Mouse (Mus musculus): ENCODE data around the gene Mip. TPM values are rescaled to one million over a fixed set of nuclear protein-coding genes. Genes with fewer than 3 reads are reported as not detected.
"Not testable (repeated sequence)": the region's sequence is repeated elsewhere in the genome, so short reads cannot be mapped to it uniquely, and the experiment has no call there.

Mip gene
- polyA plus RNA-seq, 1 experiment, result not detected

- Histone ChIP-seq H3ac (ENCODE audit: control insufficient read depth, insufficient read length, low read depth) (no peak overlapping the region), H3K27me3 (ENCODE audit: control insufficient read depth, insufficient read depth, insufficient read length) (no peaks in the 10 kb centered on the region), H3K79me3 (ENCODE audit: low read depth) (no peaks in the 10 kb centered on the region), H3K4me3 (ENCODE audit: insufficient read depth, poor library complexity, severe bottlenecking) (no peak overlapping the region), H3K36me3 (ENCODE audit: control insufficient read depth, insufficient read depth) (no peaks in the 10 kb centered on the region), H3K79me2 (ENCODE audit: control insufficient read depth, insufficient read depth) (no peaks in the 10 kb centered on the region)
- no peak for TF ChIP-seq MYOG (IDR thresholded peaks at IDR 0.05; ENCODE audit: control insufficient read depth, extremely low read depth, insufficient read length)
- no peak for TF ChIP-seq USF1 (IDR thresholded peaks at IDR 0.05; ENCODE audit: low read depth)
- TF ChIP-seq CTCF (IDR thresholded peaks at IDR 0.05; ENCODE audit: control insufficient read depth, insufficient read depth, insufficient read length), result no peak
- TF ChIP-seq MYOD1 (IDR thresholded peaks at IDR 0.05; ENCODE audit: control insufficient read depth, insufficient read length, low read depth), result no peak
- no peak for TF ChIP-seq CEBPB (IDR thresholded peaks at IDR 0.05; ENCODE audit: low read depth)
- TF ChIP-seq FOSL1 (IDR thresholded peaks at IDR 0.05; ENCODE audit: insufficient read depth, low read length, poor library complexity, severe bottlenecking), result no peak
- no peak for TF ChIP-seq MAX (IDR thresholded peaks at IDR 0.05)
These were observed 33.3 kb downstream of the Mip start for GRCm38 (mm10) chr10:128258953-128259352.

GRCm38 (mm10) chr10:128259946-128260345 is 34.3 kb downstream of the Mip start:
- no peaks in the 10 kb centered on the region for H3K27me3 ChIP-seq (ENCODE audit: control insufficient read depth, insufficient read depth, insufficient read length)
- no peaks in the 10 kb centered on the region for H3K79me3 ChIP-seq (ENCODE audit: low read depth)
- H3K4me3 ChIP-seq (ENCODE audit: insufficient read depth, poor library complexity, severe bottlenecking), result no peak overlapping the region
- TF ChIP-seq MYOG (IDR thresholded peaks at IDR 0.05; ENCODE audit: control insufficient read depth, extremely low read depth, insufficient read length), result no peak
- no peak overlapping the region for H3ac ChIP-seq (ENCODE audit: control insufficient read depth, insufficient read length, low read depth)
- H3K36me3 ChIP-seq (ENCODE audit: control insufficient read depth, insufficient read depth), result no peaks in the 10 kb centered on the region
- no peaks in the 10 kb centered on the region for H3K79me2 ChIP-seq (ENCODE audit: control insufficient read depth, insufficient read depth)

- H3K79me2 ChIP-seq (ENCODE audit: control insufficient read depth, insufficient read depth); H3ac ChIP-seq (ENCODE audit: control insufficient read depth, insufficient read length, low read depth); H3K36me3 ChIP-seq (ENCODE audit: control insufficient read depth, insufficient read depth); H3K27me3 ChIP-seq (ENCODE audit: control insufficient read depth, insufficient read depth, insufficient read length); H3K79me3 ChIP-seq (ENCODE audit: low read depth); H3K4me3 ChIP-seq (ENCODE audit: insufficient read depth, poor library complexity, severe bottlenecking): not testable (repeated sequence)
These were observed 34.7 kb downstream of the Mip start for GRCm38 (mm10) chr10:128260376-128260775.

- TF ChIP-seq USF1 (IDR thresholded peaks at IDR 0.05; ENCODE audit: low read depth) (no peak), MYOD1 (IDR thresholded peaks at IDR 0.05; ENCODE audit: control insufficient read depth, insufficient read length, low read depth) (no peak), CEBPB (IDR thresholded peaks at IDR 0.05; ENCODE audit: low read depth) (no peak), MAX (IDR thresholded peaks at IDR 0.05) (no peak), CTCF (IDR thresholded peaks at IDR 0.05; ENCODE audit: control insufficient read depth, insufficient read depth, insufficient read length) (no peak), FOSL1 (IDR thresholded peaks at IDR 0.05; ENCODE audit: insufficient read depth, low read length, poor library complexity, severe bottlenecking) (no peak), MYOG (IDR thresholded peaks at IDR 0.05; ENCODE audit: control insufficient read depth, extremely low read depth, insufficient read length) (no peak)
- H3K4me3 ChIP-seq (ENCODE audit: insufficient read depth, poor library complexity, severe bottlenecking), result no peak overlapping the region
These were observed 36.7 kb downstream of the Mip start for GRCm38 (mm10) chr10:128262300-128262699.

GRCm38 (mm10) chr10:128263393-128264310 is 38.0 kb downstream of the Mip start:
- TF ChIP-seq CTCF (IDR thresholded peaks at IDR 0.05; ENCODE audit: control insufficient read depth, insufficient read depth, insufficient read length) (no peak), CEBPB (IDR thresholded peaks at IDR 0.05; ENCODE audit: low read depth) (no peak), MAX (IDR thresholded peaks at IDR 0.05) (no peak), FOSL1 (IDR thresholded peaks at IDR 0.05; ENCODE audit: insufficient read depth, low read length, poor library complexity, severe bottlenecking) (no peak), MYOD1 (IDR thresholded peaks at IDR 0.05; ENCODE audit: control insufficient read depth, insufficient read length, low read depth) (no peak), MYOG (IDR thresholded peaks at IDR 0.05; ENCODE audit: control insufficient read depth, extremely low read depth, insufficient read length) (no peak), USF1 (IDR thresholded peaks at IDR 0.05; ENCODE audit: low read depth) (no peak)
- no peaks in the 10 kb centered on the region for H3K36me3 ChIP-seq (ENCODE audit: control insufficient read depth, insufficient read depth)
- H3K4me3 ChIP-seq (ENCODE audit: insufficient read depth, poor library complexity, severe bottlenecking), result no peak overlapping the region
- H3K79me3 ChIP-seq (ENCODE audit: low read depth), result no peaks in the 10 kb centered on the region
- H3K79me2 ChIP-seq (ENCODE audit: control insufficient read depth, insufficient read depth), result no peaks in the 10 kb centered on the region
- no peaks in the 10 kb centered on the region for H3K27me3 ChIP-seq (ENCODE audit: control insufficient read depth, insufficient read depth, insufficient read length)
- no peak overlapping the region for H3ac ChIP-seq (ENCODE audit: control insufficient read depth, insufficient read length, low read depth)

More at GRCm38 (mm10) chr10:128262300-128262699, 36.7 kb downstream of the Mip start:
- Histone ChIP-seq H3K36me3 (ENCODE audit: control insufficient read depth, insufficient read depth) (no peaks in the 10 kb centered on the region), H3K27me3 (ENCODE audit: control insufficient read depth, insufficient read depth, insufficient read length) (no peaks in the 10 kb centered on the region), H3ac (ENCODE audit: control insufficient read depth, insufficient read length, low read depth) (no peak overlapping the region), H3K79me2 (ENCODE audit: control insufficient read depth, insufficient read depth) (no peaks in the 10 kb centered on the region), H3K79me3 (ENCODE audit: low read depth) (no peaks in the 10 kb centered on the region)

- H3K36me3 ChIP-seq (ENCODE audit: control insufficient read depth, insufficient read depth), result no peaks in the 10 kb centered on the region
- no peaks in the 10 kb centered on the region for H3K79me3 ChIP-seq (ENCODE audit: low read depth)
- TF ChIP-seq CTCF (IDR thresholded peaks at IDR 0.05; ENCODE audit: control insufficient read depth, insufficient read depth, insufficient read length) (no peak), USF1 (IDR thresholded peaks at IDR 0.05; ENCODE audit: low read depth) (no peak), MYOG (IDR thresholded peaks at IDR 0.05; ENCODE audit: control insufficient read depth, extremely low read depth, insufficient read length) (no peak), MYOD1 (IDR thresholded peaks at IDR 0.05; ENCODE audit: control insufficient read depth, insufficient read length, low read depth) (no peak), MAX (IDR thresholded peaks at IDR 0.05) (no peak), FOSL1 (IDR thresholded peaks at IDR 0.05; ENCODE audit: insufficient read depth, low read length, poor library complexity, severe bottlenecking) (no peak), CEBPB (IDR thresholded peaks at IDR 0.05; ENCODE audit: low read depth) (no peak)
- no peaks in the 10 kb centered on the region for H3K79me2 ChIP-seq (ENCODE audit: control insufficient read depth, insufficient read depth)
- H3K4me3 ChIP-seq (ENCODE audit: insufficient read depth, poor library complexity, severe bottlenecking), result no peak within 1 kb of the TSS
- no peak within 1 kb of the TSS for H3ac ChIP-seq (ENCODE audit: control insufficient read depth, insufficient read length, low read depth)
- no peaks in the 10 kb centered on the region for H3K27me3 ChIP-seq (ENCODE audit: control insufficient read depth, insufficient read depth, insufficient read length)
These were observed 42.7 kb downstream of the Mip start, which contains the start of gene Apof for GRCm38 (mm10) chr10:128268371-128268770. Gene Apof (plus strand): TSS chr10:128268671.

Measured in C2C12 (cell line).